Mouse (Mus musculus): ENCODE data around the gene Katnal1. TPM values are rescaled to one million over a fixed set of nuclear protein-coding genes. Genes with fewer than 3 reads are reported as not detected.

The Katnal1 gene
- total and polyA plus RNA-seq, 3 experiments, result 2.8 to 7.0 (median 3.2) TPM

DNA sequence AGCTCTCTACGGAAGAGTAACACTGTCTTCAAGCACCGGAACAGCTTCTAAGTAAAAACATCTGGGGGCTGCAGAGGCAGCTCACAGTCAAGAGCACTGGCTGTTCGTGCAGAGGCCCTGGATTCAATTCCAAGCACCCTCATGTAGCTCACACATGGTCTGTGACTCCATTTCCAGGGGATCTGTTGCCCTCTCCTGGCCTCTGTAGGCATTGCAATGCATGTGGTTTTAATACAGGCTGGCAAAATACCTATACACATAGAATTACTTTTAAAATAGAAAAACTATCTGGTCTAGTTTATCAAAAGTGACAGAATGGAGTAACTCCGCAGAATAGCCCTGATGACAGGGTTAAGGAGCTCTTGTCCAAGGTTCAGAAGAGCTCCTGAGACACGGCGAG, 49.9 kb downstream of the Katnal1 start:
- H3K9me3 ChIP-seq (replicated peaks; ENCODE audit: low read length), result peaks cover 5% of the 10 kb centered on the region
- no peak for DNase-seq (ENCODE audit: extremely low read depth)
- dilution Hi-C loops (cut with MboI; ENCODE audit: extremely low pct_ligation_motif_present, extremely low pct_unique_long_range_greater_than_20kb, low sequenced_read_pairs) (no loop called here), in situ Hi-C loops (cut with MboI; ENCODE audit: low pct_ligation_motif_present, low pct_unique_long_range_greater_than_20kb, low sequenced_read_pairs) (no loop called here)
- H3K4me3 ChIP-seq (replicated peaks in 1 of 3; ENCODE audit: low read depth in 2 of 3, low read length in 2 of 3, poor library complexity in 1 of 3), result no peak overlapping the region
- H3K79me2 ChIP-seq (replicated peaks; ENCODE audit: control insufficient read depth, extremely low read depth, insufficient read depth, poor library complexity, severe bottlenecking), result no peaks in the 10 kb centered on the region
- no peaks in the 10 kb centered on the region for H3K27me3 ChIP-seq (replicated peaks)
- H3K27ac ChIP-seq (ENCODE audit: insufficient read depth, low read depth), result no peak overlapping the region
- no peak overlapping the region for H3K4me2 ChIP-seq (ENCODE audit: insufficient read depth, low read depth, poor library complexity, severe bottlenecking)
- H3K36me3 ChIP-seq (replicated peaks in 1 of 2; ENCODE audit: control insufficient read depth in 1 of 2, insufficient read depth in 1 of 2, low read length in 1 of 2), result peaks cover 13 to 60% of the 10 kb centered on the region in 2 experiments
- TF ChIP-seq SMC3 (IDR thresholded peaks at IDR 0.05; ENCODE audit: low read depth, low read length), result peak; percentile 54
- TF ChIP-seq EP300 (IDR thresholded peaks at IDR 0.05; ENCODE audit: low read length), result no peak
- no peak for TF ChIP-seq MYC (IDR thresholded peaks at IDR 0.05; ENCODE audit: low read depth, low read length)
- no peak for TF ChIP-seq POLR2AphosphoS2 (IDR thresholded peaks at IDR 0.05; ENCODE audit: low read depth, low read length)
- TF ChIP-seq ZKSCAN1 (IDR thresholded peaks at IDR 0.05; ENCODE audit: borderline replicate concordance, low read depth, low read length), result no peak
- TF ChIP-seq BHLHE40 (IDR thresholded peaks at IDR 0.05; ENCODE audit: low read depth, low read length), result no peak
- TF ChIP-seq ZC3H11A (IDR thresholded peaks at IDR 0.05; ENCODE audit: low read depth, low read length), result no peak
- no peak for TF ChIP-seq ELF1 (IDR thresholded peaks at IDR 0.05; ENCODE audit: low read depth, low read length)
- TF ChIP-seq MAX (IDR thresholded peaks at IDR 0.05; ENCODE audit: low read length), result no peak
- no peak for TF ChIP-seq JUN (IDR thresholded peaks at IDR 0.05; ENCODE audit: insufficient read depth, low read depth, low read length)
- TF ChIP-seq RCOR1 (conservative IDR thresholded peaks at IDR 0.05; ENCODE audit: low read depth, low read length), result no peak
- TF ChIP-seq PAX5 (IDR thresholded peaks at IDR 0.05; ENCODE audit: low read length), result no peak
- no peak for TF ChIP-seq TCF12 (IDR thresholded peaks at IDR 0.05; ENCODE audit: low read depth, low read length)
- TF ChIP-seq NELFE (IDR thresholded peaks at IDR 0.05; ENCODE audit: low read depth, low read length), result no peak
- no peak for TF ChIP-seq GABPA (IDR thresholded peaks at IDR 0.05; ENCODE audit: insufficient replicate concordance, low read depth, low read length)
- TF ChIP-seq KAT2A (IDR thresholded peaks at IDR 0.05; ENCODE audit: insufficient replicate concordance, low read length), result no peak
- TF ChIP-seq RAD21 (IDR thresholded peaks at IDR 0.05; ENCODE audit: low read depth, low read length), result peak; percentile 52
- TF ChIP-seq CTCF (conservative IDR thresholded peaks at IDR 0.05 in 1 of 2, IDR thresholded peaks at IDR 0.05 in 1 of 2; ENCODE audit: low read depth in 2 of 2, low read length in 2 of 2), result peak; percentile 36 to 58; a peak in 2 of 4 replicates
- TF ChIP-seq ETS1 (conservative IDR thresholded peaks at IDR 0.05; ENCODE audit: low read depth, low read length), result no peak
- no peak for TF ChIP-seq UBTF (IDR thresholded peaks at IDR 0.05; ENCODE audit: low read depth, low read length)
- no peak for TF ChIP-seq HCFC1 (IDR thresholded peaks at IDR 0.05; ENCODE audit: low read depth, low read length)
- TF ChIP-seq TBP (conservative IDR thresholded peaks at IDR 0.05; ENCODE audit: low read depth, low read length), result no peak
- no peaks in the 10 kb centered on the region for H3K4me1 ChIP-seq (ENCODE audit: control insufficient read depth in 1 of 2, insufficient read depth in 2 of 2)
- no peak overlapping the region for H3K9ac ChIP-seq (ENCODE audit: insufficient read depth, low read depth)

- Histone ChIP-seq H3K36me3 (replicated peaks in 1 of 2; ENCODE audit: control insufficient read depth in 1 of 2, insufficient read depth in 1 of 2, low read length in 1 of 2) (peaks cover 8 to 34% of the 10 kb centered on the region in 2 experiments), H3K9ac (ENCODE audit: insufficient read depth, low read depth) (no peak overlapping the region), H3K27me3 (replicated peaks) (no peaks in the 10 kb centered on the region), H3K4me2 (ENCODE audit: insufficient read depth, low read depth, poor library complexity, severe bottlenecking) (no peak overlapping the region), H3K79me2 (replicated peaks; ENCODE audit: control insufficient read depth, extremely low read depth, insufficient read depth, poor library complexity, severe bottlenecking) (no peaks in the 10 kb centered on the region), H3K9me3 (replicated peaks; ENCODE audit: low read length) (no peaks in the 10 kb centered on the region), H3K27ac (ENCODE audit: insufficient read depth, low read depth) (no peak overlapping the region), H3K4me3 (replicated peaks in 1 of 3; ENCODE audit: low read depth in 2 of 3, low read length in 2 of 3, poor library complexity in 1 of 3) (no peak overlapping the region), H3K4me1 (ENCODE audit: control insufficient read depth in 1 of 2, insufficient read depth in 2 of 2) (peaks cover under 1 to 16% of the 10 kb centered on the region in 2 experiments)
- in situ Hi-C loops (cut with MboI; ENCODE audit: low pct_ligation_motif_present, low pct_unique_long_range_greater_than_20kb, low sequenced_read_pairs), result no loop called here
- dilution Hi-C loops (cut with MboI; ENCODE audit: extremely low pct_ligation_motif_present, extremely low pct_unique_long_range_greater_than_20kb, low sequenced_read_pairs), result no loop called here
- DNase-seq (ENCODE audit: extremely low read depth), result no peak
- TF ChIP-seq HCFC1 (IDR thresholded peaks at IDR 0.05; ENCODE audit: low read depth, low read length), result no peak
- no peak for TF ChIP-seq TBP (conservative IDR thresholded peaks at IDR 0.05; ENCODE audit: low read depth, low read length)
- TF ChIP-seq TCF12 (IDR thresholded peaks at IDR 0.05; ENCODE audit: low read depth, low read length), result no peak
- TF ChIP-seq MAFK (IDR thresholded peaks at IDR 0.05; ENCODE audit: insufficient replicate concordance, low read length), result no peak
- TF ChIP-seq CHD1 (IDR thresholded peaks at IDR 0.05; ENCODE audit: low read depth, low read length), result no peak
- no peak for TF ChIP-seq GABPA (IDR thresholded peaks at IDR 0.05; ENCODE audit: insufficient replicate concordance, low read depth, low read length)
- no peak for TF ChIP-seq NRF1 (IDR thresholded peaks at IDR 0.05; ENCODE audit: low read depth, low read length)
- no peak for TF ChIP-seq BHLHE40 (IDR thresholded peaks at IDR 0.05; ENCODE audit: low read depth, low read length)
- no peak for TF ChIP-seq ELF1 (IDR thresholded peaks at IDR 0.05; ENCODE audit: low read depth, low read length)
- TF ChIP-seq ZKSCAN1 (IDR thresholded peaks at IDR 0.05; ENCODE audit: borderline replicate concordance, low read depth, low read length), result no peak
- no peak for TF ChIP-seq KAT2A (IDR thresholded peaks at IDR 0.05; ENCODE audit: insufficient replicate concordance, low read length)
- TF ChIP-seq MXI1 (IDR thresholded peaks at IDR 0.05; ENCODE audit: low read depth, low read length), result no peak
- no peak for TF ChIP-seq SMC3 (IDR thresholded peaks at IDR 0.05; ENCODE audit: low read depth, low read length)
- TF ChIP-seq E2F4 (IDR thresholded peaks at IDR 0.05; ENCODE audit: insufficient replicate concordance, low read depth, low read length), result no peak
- no peak for TF ChIP-seq IRF4 (IDR thresholded peaks at IDR 0.05; ENCODE audit: low read depth, low read length)
- no peak for TF ChIP-seq ETS1 (conservative IDR thresholded peaks at IDR 0.05; ENCODE audit: low read depth, low read length)
Observed at GRCm38 (mm10) chr5:148873116-148873515, 56.0 kb downstream of the Katnal1 start.
